Mouse (Mus musculus) gastrocnemius, adult 8-10 months (tissue): ENCODE measurements around the gene Vps26a. TPM values are rescaled to one million over a fixed set of nuclear protein-coding genes. Genes with fewer than 3 reads are reported as not detected.
A peak's percentile ranks its signal among the peaks of the same experiment; 100 is the strongest.

ENCODE experiments used
- DNase-seq, 2 experiments: peaks; one replicate each; pipeline ENCODE4 v3.0.0; 2022; ENCODE audit warnings: low spot score in 2 of 2
- total RNA-seq, 4 experiments: library from RNA; stranded (reverse); gene quantifications; 2 replicates each; pipeline ENCODE4 v1.2.4; 2022

Gene Vps26a
- 10 to 100 TPM; 27.5 to 31.7 (median 29.6) TPM for total RNA-seq

DNA sequence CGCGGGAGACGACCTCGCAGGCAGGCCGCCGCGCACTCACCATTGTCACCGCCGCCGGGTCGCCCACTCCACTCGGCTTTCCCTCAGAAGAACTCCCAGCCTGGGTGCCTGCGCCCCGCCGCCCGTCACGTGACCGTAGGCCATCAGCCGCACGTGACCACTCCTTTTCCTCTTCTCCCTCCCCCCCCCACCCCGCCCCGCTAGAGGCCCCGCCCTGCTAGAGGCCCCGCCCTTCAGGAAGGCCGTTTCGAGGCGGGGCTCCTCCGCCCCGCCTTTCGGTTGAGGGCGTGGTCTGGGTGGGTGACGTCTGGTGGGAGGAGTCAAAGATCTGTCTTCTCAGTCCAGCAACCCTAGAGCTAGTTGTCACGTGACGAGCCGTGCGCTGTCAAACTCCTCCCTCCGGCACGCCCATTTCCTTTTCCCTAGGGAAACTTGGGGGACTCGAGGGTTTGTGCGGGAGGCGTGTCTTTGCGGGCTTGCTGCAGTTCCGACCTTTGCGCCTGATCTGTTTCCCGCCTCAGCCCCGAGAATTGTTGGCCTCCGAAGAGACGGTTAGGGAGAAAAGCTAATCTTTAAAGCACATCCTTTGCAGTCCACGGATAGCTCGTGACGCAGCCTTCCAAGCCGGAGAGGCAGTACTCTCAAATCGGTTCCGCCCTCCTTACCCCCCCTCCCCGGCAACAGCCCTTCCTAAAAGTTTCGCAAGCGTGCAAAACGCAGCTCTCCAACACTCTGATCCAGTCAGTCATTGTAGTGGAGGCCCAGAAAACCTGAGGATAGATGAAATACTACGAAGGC lies at the start of gene Vps26a:
TSS of gene Vps26a (minus strand) at position 188 of the 798 bp plus-strand sequence.
- peak; percentile 97 for DNase-seq

DNA sequence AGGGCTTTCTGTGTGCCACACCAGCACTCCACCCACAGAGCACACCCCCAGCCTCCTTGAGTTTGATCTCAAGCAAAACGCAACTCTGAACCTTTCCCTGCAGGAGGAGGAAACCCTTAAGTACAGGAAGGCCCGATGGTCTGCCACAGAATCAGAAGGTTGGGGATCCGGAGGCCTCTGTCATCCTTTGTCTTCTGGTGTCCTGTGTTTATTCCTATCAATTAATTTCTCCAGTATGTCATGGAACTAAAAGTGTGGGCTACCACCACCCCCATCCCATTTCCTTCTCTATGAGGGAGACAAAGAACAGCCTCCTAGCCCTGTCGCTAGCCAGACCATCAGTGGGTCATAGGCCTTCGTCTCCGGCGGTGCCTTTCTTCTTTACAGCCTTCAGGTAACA lies 47.9 kb upstream of the Vps26a start:
- DNase-seq, result no peak

DNA sequence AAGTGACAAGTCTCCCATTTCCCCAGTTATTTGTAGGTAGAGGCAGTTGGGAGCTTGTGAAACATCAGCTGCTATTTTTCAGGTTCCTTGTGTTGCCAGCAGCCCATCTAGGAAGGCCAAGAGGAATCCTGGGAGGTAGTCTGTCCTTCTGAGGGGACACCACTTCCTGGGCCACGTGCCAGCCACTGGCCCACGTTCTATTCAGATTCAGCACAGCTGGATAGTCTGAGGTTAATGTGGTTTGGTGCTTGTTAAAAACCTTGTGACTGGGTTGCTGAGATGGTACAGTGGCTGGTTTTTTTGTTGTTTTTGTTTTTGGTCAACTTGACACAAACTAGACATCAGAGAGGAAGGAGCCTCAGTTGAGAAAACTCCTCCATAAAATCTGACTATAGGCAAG lies 46.2 kb upstream of the Vps26a start:
- no peak for DNase-seq

DNA sequence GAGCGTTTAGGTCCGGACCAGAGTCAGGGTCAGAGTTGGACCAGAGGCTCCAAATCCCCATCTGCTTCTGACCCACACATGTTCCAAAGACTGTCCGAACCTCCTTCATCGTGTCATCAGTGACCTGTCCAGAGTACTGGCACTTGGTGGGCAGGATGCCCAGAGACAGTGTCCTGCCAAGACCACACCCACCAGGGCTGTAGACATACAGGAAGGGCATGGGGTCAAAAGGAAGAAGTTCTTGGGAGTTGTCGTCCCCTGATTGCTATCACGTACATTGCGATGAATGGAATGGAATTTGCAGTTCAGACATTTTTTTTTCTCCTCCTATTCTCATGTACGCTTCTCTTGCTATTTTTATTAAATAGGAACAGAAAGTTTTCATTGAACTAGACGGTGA lies 43.6 kb upstream of the Vps26a start:
- peak; percentile 12 to 20 for DNase-seq

DNA sequence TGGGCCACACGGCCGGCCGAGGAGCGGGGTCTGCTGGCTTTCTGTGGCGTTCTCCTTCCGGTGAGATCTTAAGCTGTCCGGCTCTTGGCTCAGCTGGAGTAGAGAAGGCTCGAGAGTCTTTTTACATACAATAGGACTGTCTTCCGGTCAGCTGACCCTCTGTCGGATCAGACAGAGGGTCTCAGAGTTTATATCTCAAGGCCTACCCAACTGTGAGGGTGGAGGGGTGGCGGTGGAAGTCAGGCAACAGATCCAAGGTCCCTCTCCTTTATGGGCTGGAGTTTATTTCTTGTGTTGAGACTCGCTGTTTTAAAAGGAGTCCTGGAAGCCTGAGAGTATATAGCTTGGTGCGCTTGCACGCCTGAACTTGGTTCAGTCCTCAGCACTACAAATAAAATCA lies 40.7 kb upstream of the Vps26a start, which contains the start of gene Srgn:
TSS of gene Srgn (minus strand) at position 101 of the 400 bp plus-strand sequence.
- no peak for DNase-seq

DNA sequence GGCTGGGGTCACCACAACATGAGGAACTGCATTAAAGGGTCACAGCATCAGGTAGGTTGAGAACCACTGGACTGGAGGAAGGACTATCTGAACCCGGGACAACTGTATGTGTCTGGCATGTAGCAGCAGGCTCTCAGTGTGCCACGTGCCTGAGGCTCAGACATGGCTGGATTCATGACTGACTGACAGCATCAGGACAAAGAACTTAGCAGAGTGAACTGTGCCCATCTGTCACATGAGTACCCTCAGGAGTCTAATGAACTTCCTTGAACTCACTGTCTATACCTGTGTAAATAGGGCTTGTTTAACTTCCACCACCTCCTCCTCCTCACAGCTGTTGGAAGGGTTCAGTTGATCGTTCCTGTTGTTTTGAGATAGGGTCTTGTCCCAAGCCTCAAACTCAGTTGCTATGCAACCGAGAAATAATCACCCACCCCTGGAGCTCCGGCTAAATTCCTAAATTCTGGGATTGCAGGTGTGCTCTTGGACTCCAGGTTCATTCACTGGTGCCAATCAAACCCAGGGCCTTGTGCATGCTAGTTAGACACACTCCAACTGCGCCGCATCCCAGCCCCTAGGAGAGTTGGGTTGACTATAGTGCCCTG lies 35.8 kb upstream of the Vps26a start:
- no peak for DNase-seq

DNA sequence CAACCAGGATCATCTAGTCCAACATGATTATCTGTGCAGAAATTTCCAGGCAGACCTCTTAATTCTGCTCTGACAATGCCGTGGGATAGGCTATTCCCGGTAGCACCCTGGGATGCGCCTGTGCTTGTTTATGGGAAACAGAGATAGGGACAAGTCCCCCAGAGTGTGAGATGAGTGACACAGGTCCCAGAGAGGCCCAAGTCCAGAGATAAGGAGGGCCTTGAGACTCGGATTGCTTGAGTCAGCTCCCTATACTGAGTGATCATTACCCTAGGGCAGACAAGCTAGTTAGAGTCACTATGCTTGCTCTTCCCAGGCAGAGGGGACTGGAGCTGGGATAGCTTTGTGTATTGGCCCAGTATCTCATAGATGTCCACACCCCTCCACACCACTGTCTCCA lies 35.2 kb upstream of the Vps26a start:
- no peak for DNase-seq

DNA sequence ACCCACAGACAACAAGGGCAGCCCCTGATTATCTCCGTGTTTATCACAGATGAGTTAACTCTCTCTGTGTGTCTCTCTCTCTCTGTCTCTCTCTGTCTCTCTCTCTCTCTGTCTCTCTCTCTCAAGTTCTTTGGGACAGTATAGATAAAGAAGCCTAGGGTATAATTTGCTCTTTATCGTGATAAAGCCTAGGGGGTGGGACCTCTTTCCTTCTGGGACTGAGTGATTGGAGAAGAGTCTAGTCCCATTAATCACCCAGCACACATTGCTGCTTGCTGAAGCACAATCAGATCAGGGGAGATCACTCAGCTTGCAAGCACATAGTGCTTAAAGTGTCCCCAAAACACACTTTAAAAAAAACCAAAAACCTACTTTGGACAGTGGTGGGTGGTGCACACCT lies 34.3 kb upstream of the Vps26a start:
- no peak for DNase-seq

DNA sequence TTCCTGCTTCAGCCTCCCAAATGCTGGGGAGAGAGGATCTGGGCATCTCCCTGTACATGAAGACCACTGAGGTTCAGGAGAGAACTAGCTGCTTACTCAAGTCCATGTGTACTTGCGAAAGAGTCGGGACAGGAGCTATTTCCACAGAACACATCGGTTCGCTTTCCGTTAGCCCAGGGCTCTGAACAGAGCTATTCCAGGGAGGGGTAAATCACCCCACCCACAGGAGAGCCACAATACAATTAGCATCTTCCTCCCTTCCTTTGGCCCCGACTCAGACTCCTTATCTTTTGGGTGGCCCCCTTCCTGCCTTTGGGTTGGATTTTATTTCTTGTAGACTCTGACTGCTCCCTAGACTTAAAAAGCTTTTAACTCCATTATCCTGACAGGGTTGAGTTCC lies 30.9 kb upstream of the Vps26a start:
- DNase-seq, result no peak

DNA sequence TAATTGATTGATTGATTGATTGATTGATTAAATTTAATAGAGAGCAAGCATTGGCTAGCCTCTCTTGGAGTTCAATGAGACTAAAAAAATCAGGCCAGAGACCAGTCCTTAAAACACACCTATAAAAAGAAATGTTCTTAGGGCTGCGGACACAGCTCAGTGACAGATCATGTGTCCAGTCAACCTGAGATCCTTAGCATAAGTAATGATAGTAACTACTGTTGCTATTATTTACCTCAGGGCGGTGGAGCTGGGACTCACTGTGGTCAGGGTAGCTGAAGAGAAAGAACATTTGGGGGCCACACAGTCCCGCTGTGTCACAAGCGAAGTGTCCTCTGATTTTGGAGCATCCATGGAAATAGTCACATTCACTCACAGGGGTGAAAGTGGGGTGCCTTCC lies 26.2 kb upstream of the Vps26a start:
- no peak for DNase-seq

DNA sequence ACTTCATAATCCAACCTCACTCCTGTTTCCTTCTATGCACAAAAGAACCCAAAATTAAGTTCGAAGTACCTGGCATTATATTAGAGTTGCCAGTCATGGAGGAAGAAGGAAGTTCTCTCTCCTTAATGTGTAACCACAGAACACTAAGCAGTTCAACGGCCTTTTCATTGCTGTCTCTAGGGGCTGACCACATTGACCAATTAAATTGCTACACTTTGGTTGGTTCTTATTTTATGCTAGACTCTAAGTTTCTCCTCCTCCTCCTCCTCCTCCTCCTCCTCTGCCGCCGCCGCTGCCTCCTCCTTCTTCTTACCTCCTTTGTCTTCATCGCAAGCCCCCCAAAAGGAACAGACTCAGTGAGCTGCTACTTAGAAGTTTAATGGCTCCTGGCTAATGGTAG lies 24.9 kb upstream of the Vps26a start:
- DNase-seq, result no peak

DNA sequence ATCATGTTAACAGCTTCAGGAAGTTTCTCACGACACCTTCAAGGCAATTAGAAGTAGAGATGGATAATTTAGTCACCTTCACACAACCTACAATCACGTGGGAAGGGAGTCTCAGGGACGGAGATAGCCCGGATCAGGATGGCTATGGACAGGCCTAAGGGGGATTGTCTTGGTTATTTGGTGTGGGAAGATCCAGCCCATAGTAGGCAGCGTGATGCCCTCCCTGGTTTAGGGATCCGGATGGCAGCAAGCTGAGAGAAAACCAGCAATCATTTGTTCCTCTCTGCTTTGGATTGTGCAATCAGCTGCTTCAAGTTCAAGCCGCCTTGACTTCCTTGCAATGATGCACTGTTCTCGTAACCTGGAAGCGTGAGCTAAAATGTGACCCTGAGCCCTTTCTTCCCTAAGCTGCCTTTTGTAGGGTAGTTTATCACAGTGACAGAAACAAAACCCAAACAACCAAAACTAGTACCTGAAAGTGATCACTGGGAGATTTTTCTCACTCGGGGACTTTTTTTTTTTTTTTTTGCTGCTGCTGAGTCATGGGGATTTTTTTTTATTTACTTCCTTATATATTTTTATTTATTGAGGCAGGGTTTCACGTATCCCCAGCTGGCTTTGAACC lies 22.5 kb upstream of the Vps26a start:
- no peak for DNase-seq

DNA sequence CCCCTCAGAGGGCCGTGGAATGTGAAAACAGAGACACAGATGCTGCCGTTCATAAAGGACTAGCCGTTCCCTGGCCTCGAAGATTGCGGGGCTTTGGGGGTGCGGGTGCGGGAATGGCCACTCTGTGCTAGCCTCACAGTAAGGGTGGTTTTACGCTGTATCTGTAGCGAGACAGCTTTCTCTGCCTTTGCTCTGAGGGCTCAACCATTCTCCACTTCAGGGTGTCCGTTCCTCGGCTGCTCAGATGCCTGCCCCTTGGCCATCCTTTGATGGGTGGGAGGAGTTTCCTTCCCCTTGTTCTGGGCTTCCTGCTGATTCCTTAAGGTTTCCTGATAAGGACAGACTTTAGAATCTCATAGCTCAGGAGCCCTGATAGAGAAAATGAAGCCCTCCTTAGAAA lies 21.9 kb upstream of the Vps26a start:
- no peak for DNase-seq

DNA sequence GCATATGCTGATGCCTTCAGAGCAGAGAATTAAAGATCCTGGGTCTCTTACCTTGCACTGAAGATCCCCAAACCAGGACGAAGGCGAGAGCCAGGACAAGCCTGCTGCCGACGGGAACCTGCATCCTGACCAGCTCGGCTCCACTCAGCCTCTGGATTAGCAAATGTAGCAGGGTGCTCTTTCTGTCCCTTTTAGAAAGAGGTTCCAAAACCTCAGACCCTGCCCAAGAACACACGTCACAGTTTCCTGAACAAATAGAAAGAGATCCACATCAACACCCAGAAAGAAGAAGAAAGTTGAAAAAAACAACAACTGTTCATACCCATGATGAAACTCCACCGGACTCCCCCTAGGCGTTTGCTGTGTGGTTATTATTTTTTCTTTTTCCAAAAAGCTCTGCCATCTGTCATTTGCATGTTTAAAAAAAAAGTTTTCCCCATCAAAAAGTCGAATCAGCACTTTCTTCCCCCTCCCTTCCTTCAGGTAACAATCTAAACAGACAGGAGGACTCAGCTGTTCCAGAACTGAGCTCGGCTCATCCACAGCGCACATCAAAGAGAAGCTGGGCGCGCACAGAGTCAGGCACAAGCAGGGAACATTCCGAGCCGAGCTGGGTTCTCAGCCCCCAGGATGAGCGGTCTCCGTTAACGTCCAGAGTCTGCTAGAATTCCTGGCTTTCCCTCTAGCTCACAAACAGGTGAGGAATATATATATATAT lies 21.1 kb upstream of the Vps26a start:
- peak; percentile 29 to 46 for DNase-seq

DNA sequence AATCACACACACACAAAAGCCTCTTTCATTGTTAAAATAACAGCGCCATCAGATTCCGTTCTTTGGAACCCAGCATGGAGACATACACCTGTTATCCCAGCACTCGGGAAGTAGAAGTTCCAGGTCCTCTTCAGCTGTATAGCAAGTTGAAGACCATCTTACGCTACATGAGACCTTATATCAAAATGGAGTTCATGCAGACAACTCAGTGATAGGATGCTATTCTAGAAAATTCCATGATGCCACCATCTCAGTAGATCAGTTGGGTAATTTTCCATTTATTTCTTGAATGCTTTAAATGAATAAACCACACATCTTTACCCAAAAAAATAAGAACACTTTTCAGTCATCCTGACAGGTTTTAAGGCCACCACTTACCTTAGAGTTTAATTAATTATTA lies 20.5 kb upstream of the Vps26a start:
- DNase-seq, result no peak

DNA sequence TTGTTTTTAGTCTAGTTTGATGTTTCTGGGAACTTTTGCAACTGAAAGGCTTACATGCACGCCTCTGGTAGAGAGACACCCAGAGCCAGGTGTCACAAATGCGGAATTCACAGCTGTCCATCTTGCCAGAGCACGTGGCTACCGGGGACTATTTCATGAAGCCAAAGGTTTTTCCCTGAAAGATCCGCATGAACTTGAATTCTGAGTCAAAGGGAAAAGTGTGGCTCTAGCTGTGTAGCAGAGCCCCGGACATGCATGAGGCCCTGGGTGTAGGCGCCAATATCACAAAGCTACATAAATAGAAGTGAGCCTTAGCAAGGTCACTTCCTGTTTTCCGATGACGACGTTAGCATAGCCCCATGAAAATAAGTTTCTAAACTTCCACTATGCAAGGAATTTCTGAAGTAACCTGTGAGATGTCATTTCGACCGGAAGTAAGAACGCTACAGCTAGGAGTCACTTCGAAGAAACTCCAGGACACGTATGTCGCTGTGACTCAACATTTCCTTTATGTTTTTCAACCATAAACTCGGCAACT lies 19.5 kb upstream of the Vps26a start:
- DNase-seq, result no peak

DNA sequence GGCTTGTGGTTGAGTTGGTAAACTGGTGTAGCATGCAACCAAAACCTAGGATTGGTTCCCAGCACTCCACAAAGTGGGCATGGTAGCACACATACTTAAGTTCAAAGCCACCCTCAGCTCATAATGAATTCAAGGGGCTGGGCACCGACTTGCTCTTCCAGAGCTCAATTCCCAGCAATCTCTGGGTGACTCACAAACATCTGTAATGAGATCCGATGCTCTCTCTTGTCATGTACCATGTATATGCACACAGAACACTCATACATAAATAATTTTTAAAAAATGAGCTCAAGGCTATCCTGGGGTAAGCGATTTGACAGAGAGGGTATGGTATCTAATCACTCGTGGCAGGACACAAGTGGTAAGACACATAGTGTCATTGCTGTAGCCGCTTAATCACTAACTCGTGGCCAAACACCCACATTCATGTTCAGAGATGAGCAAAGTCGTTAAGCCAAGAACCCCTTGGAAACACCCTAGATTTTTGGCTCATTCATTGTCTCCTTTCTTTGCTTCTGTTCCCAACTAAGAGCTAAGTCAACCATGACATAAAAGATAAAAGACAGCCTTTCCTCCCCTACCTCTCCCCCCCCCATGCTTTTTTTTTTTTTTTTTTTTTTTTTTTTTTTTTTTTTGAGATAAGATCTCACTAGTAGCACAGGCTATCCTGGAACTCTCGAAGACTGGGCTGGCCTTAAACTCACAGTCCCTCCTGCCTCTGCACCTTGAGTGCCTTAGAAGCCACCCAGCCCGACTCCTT lies 18.8 kb upstream of the Vps26a start:
- no peak for DNase-seq

DNA sequence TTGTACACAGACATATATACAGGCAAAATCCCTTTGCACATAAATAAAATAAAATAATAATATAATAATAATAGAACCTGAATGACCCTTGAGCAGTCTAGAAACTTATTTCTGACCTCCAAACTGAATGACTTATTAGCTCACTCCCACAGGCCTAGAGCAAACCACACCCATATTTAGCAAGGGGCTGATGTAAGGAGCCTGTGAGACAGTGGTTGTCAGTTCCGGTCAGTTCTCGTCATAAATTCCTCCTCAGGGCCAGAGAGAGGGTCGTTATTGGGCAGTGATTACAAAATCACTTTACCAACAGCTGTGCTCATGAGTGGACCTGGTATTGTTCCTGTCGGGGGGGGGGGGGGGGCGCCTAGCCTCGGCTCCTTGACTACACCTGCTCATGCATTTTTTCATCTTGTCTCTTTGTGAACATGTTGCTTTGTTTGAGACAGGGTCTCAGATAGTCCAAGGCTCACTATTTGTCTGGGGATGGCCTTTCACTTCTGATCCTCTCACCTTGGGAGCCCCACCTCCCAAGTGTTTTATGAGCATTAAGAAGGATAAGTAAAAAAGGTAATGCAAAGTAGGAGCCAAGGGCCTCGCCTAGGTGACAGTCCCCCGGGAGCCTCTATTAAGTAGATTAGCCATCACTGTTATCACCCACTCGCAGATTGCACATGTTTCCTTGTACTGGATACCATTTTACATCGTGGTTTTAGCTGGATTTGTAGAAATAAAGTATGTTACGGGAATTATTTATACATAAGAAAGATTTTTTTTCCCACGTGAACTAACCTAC lies 17.4 kb upstream of the Vps26a start:
- no peak for DNase-seq

DNA sequence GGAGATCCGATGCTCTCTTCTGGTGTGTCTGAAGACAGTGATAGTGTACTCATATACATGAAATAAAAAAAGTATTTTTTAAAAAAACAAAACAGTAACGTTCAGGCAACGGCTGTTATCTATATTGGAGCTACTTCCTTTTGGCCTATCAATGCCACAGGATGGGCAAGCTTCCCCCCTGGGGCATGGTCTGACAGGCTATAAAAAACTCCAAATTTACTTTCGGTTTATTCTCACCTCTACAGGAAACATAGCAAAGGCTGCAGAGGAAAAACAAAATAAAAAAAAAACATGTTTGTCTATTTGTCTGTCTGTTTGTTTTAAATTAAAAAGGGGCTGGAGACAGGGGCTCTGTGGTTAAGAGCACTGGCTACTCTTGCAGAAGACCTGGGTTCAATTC lies 16.7 kb upstream of the Vps26a start:
- DNase-seq, result no peak

DNA sequence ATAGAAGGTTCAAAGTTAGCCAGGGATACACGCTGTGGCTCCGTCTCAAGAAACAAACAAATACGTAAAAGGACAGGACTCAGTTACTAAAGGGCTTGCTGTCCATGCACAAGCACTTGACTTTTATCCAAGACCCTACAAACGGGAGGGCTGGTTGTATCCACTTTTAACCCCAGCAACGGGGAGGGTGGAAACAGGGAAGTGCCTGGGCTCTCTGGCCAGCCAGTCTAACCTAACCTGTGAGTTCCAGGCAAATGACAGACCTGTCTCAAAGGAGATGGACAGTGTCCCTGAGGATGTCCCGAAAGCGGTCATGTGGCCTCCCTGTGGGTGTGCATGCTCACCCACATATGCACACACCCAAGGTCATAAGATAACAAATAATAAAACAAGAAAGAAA lies 15.3 kb upstream of the Vps26a start:
- DNase-seq, result no peak
